Mouse (Mus musculus): ENCODE results near the gene Gm7544.
"Not testable (repeated sequence)": the region's sequence is repeated elsewhere in the genome, so short reads cannot be mapped to it uniquely, and the experiment has no call there.

The Gm7544 gene

GRCm38 (mm10) chr1:82955913-82956312 lies at the start of gene Gm7544:
Gene Gm7544 (minus strand): TSS chr1:82956013.
- DNase-seq: not testable (repeated sequence)

GRCm38 (mm10) chr1:83000306-83000705 lies 44.5 kb upstream of the Gm7544 start, which contains the start of gene Gm47959:
Gene Gm47959 (plus strand): TSS chr1:83000548.
- DNase-seq: not testable (repeated sequence)

GRCm38 (mm10) chr1:82993947-82994346 lies 38.1 kb upstream of the Gm7544 start:
- no peak for DNase-seq

- DNase-seq: no peak
These were observed 36.3 kb upstream of the Gm7544 start for GRCm38 (mm10) chr1:82992093-82992492.

- no peak for DNase-seq
These were observed 35.8 kb upstream of the Gm7544 start for GRCm38 (mm10) chr1:82991596-82991995.

GRCm38 (mm10) chr1:82991062-82991461 lies 35.2 kb upstream of the Gm7544 start:
- DNase-seq: no peak

GRCm38 (mm10) chr1:82987530-82988198 lies 31.9 kb upstream of the Gm7544 start:
- peak in 1 of 2 experiments; percentile 68 for DNase-seq

GRCm38 (mm10) chr1:82986738-82987137 lies 30.9 kb upstream of the Gm7544 start:
- no peak for DNase-seq

GRCm38 (mm10) chr1:82977840-82978239 lies 22.0 kb upstream of the Gm7544 start:
- DNase-seq: no peak

- peak; percentile 58 to 76 for DNase-seq
These were observed 19.9 kb upstream of the Gm7544 start for GRCm38 (mm10) chr1:82975750-82976149.

GRCm38 (mm10) chr1:82974342-82974741 lies 18.5 kb upstream of the Gm7544 start:
- DNase-seq: peak; percentile 40 to 61

- DNase-seq: peak; percentile 11 to 39
These were observed 18.1 kb upstream of the Gm7544 start for GRCm38 (mm10) chr1:82973901-82974300.

- DNase-seq: no peak
These were observed 17.4 kb upstream of the Gm7544 start for GRCm38 (mm10) chr1:82973244-82973643.

- peak in 1 of 2 experiments; percentile 24 for DNase-seq
These were observed 16.2 kb upstream of the Gm7544 start for GRCm38 (mm10) chr1:82972046-82972445.

GRCm38 (mm10) chr1:82966413-82966812 lies 10.6 kb upstream of the Gm7544 start:
- DNase-seq: no peak

- no peak for DNase-seq
These were observed 4.1 kb upstream of the Gm7544 start, which contains the start of gene Gm47955 for GRCm38 (mm10) chr1:82959870-82960385. Gene Gm47955 (plus strand): TSS chr1:82960286.

- no peak for DNase-seq
These were observed 7.2 kb downstream of the Gm7544 start for GRCm38 (mm10) chr1:82948601-82949000.

GRCm38 (mm10) chr1:82946029-82946428 lies 9.8 kb downstream of the Gm7544 start:
- DNase-seq: peak in 1 of 2 experiments; percentile 25

GRCm38 (mm10) chr1:82943295-82943694 lies 12.5 kb downstream of the Gm7544 start, which contains the start of gene A030003K21Rik:
Gene A030003K21Rik (minus strand): TSS chr1:82943388.
- not testable (repeated sequence) for DNase-seq

- DNase-seq: peak; percentile 28 to 49
These were observed 13.3 kb downstream of the Gm7544 start for GRCm38 (mm10) chr1:82942505-82942904.

GRCm38 (mm10) chr1:82938666-82939065 lies 17.1 kb downstream of the Gm7544 start:
- DNase-seq: no peak

GRCm38 (mm10) chr1:82931326-82931725 lies 24.5 kb downstream of the Gm7544 start, which contains the start of gene Gm6217:
Gene Gm6217 (minus strand): TSS chr1:82931399.
- not testable (repeated sequence) for DNase-seq

- peak in 1 of 2 experiments; percentile 44 for DNase-seq
These were observed 25.3 kb downstream of the Gm7544 start for GRCm38 (mm10) chr1:82930558-82930957.

GRCm38 (mm10) chr1:82924650-82925049 lies 31.2 kb downstream of the Gm7544 start, which contains the start of gene A030014E15Rik:
Gene A030014E15Rik (plus strand): TSS chr1:82924917.
- peak in 1 of 2 experiments; percentile 28 for DNase-seq

Data from lung, adult 18-20 months (tissue).